Mouse (Mus musculus) testis, postnatal 10 days (tissue): ENCODE data around the gene Dao.

Experiments
- DNase-seq: peaks from one replicate; pipeline ENCODE4 v3.0.0; 2021; ENCODE audit warnings: low spot score

Gene Dao

GRCm38 (mm10) chr5:114003542-114003941 is at the start of gene Dao:
Dao (plus strand) TSS chr5:114003703.
- DNase-seq, result no peak

- DNase-seq, result peak; percentile 93
These were observed 49.1 kb upstream of the Dao start for GRCm38 (mm10) chr5:113954421-113954820.

GRCm38 (mm10) chr5:113955281-113955680 is 48.2 kb upstream of the Dao start:
- no peak for DNase-seq

GRCm38 (mm10) chr5:113955691-113956090 is 47.8 kb upstream of the Dao start:
- no peak for DNase-seq

GRCm38 (mm10) chr5:113956510-113956909 is 47.0 kb upstream of the Dao start:
- DNase-seq, result peak; percentile 98

- no peak for DNase-seq
These were observed 44.5 kb upstream of the Dao start for GRCm38 (mm10) chr5:113959039-113959438.

- DNase-seq, result no peak
These were observed 43.1 kb upstream of the Dao start for GRCm38 (mm10) chr5:113960416-113960815.

GRCm38 (mm10) chr5:113961776-113962175 is 41.7 kb upstream of the Dao start:
- no peak for DNase-seq

GRCm38 (mm10) chr5:113964972-113965371 is 38.5 kb upstream of the Dao start:
- DNase-seq, result no peak

- DNase-seq, result no peak
These were observed 37.8 kb upstream of the Dao start for GRCm38 (mm10) chr5:113965659-113966185.

- no peak for DNase-seq
These were observed 36.9 kb upstream of the Dao start for GRCm38 (mm10) chr5:113966452-113967150.

- no peak for DNase-seq
These were observed 35.1 kb upstream of the Dao start for GRCm38 (mm10) chr5:113968371-113968770.

GRCm38 (mm10) chr5:113971434-113971960 is 32.0 kb upstream of the Dao start:
- no peak for DNase-seq

- peak; percentile 50 for DNase-seq
These were observed 30.7 kb upstream of the Dao start for GRCm38 (mm10) chr5:113972589-113973515.

- DNase-seq, result peak; percentile 56
These were observed 29.7 kb upstream of the Dao start for GRCm38 (mm10) chr5:113973790-113974189.

- DNase-seq, result peak; percentile 50
These were observed 28.9 kb upstream of the Dao start for GRCm38 (mm10) chr5:113974576-113974975.

GRCm38 (mm10) chr5:113975538-113976215 is 27.8 kb upstream of the Dao start:
- DNase-seq, result peak; percentile 75

GRCm38 (mm10) chr5:113976597-113976996 is 26.9 kb upstream of the Dao start:
- no peak for DNase-seq

- DNase-seq, result no peak
These were observed 26.2 kb upstream of the Dao start for GRCm38 (mm10) chr5:113977309-113977708.

GRCm38 (mm10) chr5:113980511-113980910 is 23.0 kb upstream of the Dao start:
- DNase-seq, result no peak

GRCm38 (mm10) chr5:113981171-113981570 is 22.3 kb upstream of the Dao start:
- no peak for DNase-seq

- DNase-seq, result no peak
These were observed 21.7 kb upstream of the Dao start for GRCm38 (mm10) chr5:113981843-113982242.
